Mouse (Mus musculus): Measurements from ENCODE around the gene Pkd1. TPM values are rescaled to one million over a fixed set of nuclear protein-coding genes. Genes with fewer than 3 reads are reported as not detected.
A peak's percentile ranks its signal among the peaks of the same experiment; 100 is the strongest.

The Pkd1 gene
- polyA plus RNA-seq, 1 experiment from 2014 or later: 26.3 TPM

DNA sequence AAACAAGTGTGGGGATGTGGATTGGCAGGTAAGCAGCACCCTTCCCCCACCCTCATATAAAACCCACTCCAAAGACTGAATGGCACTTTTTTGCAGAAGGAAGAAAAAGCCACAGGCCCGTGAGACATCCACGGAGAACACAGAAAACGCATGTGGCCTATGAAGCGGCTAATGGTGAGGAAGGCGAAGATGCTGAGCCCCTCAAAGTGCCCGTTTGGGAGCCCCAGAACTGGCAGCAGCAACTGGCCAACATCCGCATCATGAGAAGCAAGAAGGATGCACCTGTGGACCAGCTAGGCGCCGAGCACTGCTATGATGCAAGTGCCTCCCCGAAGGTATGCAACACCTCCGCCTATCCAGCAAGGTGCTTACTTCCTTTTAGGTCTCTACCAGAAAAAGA, 84.2 kb downstream of the Pkd1 start:
- no peak overlapping the region for H3K4me3 ChIP-seq (ENCODE audit: low read depth, low read length)
- no peaks in the 10 kb centered on the region for H3K9me3 ChIP-seq (ENCODE audit: low read length)
- no peaks in the 10 kb centered on the region for H3K27me3 ChIP-seq (replicated peaks; ENCODE audit: insufficient read depth, low read length)
- H3K9ac ChIP-seq (replicated peaks; ENCODE audit: low read depth): no peak overlapping the region
- peak overlapping the region; percentile 95; the same call in 1 of the 2 replicates for H3K4me2 ChIP-seq (replicated peaks; ENCODE audit: low read depth, low read length)
- peaks cover 40% of the 10 kb centered on the region for H3K4me1 ChIP-seq (ENCODE audit: insufficient read depth, low read depth, low read length)
- peaks cover 15% of the 10 kb centered on the region for H3K36me3 ChIP-seq (ENCODE audit: insufficient read depth, low read length)
- TF ChIP-seq CTCF (IDR thresholded peaks at IDR 0.05) (no peak), EP300 (IDR thresholded peaks at IDR 0.05) (no peak)
- DNase-seq (ENCODE audit: low spot score) (no peak), ATAC-seq (no peak)
- peak overlapping the region; percentile 97 for H3K27ac ChIP-seq (ENCODE audit: low read length)
- WGBS: 92% methylated on average over 11 of the region's 11 CpGs

DNA sequence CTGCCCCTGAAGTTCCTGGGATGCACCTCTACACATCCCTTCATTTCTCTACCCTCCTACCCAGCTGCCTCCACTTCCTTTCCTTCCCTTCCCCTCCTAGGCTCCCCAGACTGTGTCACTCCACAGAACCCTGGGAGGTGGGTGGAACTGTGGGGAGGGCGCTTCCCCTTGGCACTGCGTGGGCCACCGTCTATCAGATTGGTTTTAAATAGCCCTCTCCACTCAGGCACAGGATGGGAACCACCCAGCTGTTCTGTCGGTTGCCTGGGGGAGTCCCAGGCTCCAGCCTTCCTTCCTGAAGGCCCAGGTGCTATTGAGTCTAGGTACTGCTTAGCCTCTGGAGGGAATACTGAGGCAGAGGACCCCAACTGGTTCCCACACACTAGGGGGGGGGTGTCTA, 85.4 kb downstream of the Pkd1 start:
- Histone ChIP-seq H3K36me3 (ENCODE audit: insufficient read depth, low read length) (peaks cover 16% of the 10 kb centered on the region; the same call in 1 of the 2 replicates), H3K4me1 (ENCODE audit: insufficient read depth, low read depth, low read length) (peaks cover 45% of the 10 kb centered on the region)
- TF ChIP-seq EP300 (IDR thresholded peaks at IDR 0.05) (peak; percentile 48), CTCF (IDR thresholded peaks at IDR 0.05) (no peak)

DNA sequence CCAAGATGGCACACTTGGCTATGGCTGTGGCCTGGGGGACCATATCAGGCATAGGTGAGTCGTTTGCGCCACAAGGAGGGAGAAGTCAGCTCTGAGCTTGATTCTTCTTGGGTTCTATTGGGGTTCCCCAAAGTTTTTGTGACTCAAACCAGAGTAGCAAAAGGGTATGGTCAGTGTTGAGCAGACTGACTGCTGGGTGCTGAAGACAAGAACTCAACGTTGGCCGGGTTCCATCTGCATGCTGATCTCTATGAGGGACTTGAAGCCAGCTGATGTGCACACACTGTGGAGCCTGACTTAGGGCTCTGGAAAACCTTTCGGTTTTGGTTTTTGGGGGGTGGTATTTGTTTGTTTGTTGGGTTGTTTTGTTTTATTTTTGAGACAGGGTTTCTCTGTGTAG, 86.1 kb downstream of the Pkd1 start:
- peak overlapping the region; percentile 52; the same call in 1 of the 2 replicates for H3K27ac ChIP-seq (ENCODE audit: low read length)
- no peak overlapping the region for H3K9ac ChIP-seq (replicated peaks; ENCODE audit: low read depth)
- H3K9me3 ChIP-seq (ENCODE audit: low read length): no peaks in the 10 kb centered on the region
- ATAC-seq (no peak), DNase-seq (ENCODE audit: low spot score) (no peak)
- H3K27me3 ChIP-seq (replicated peaks; ENCODE audit: insufficient read depth, low read length): no peaks in the 10 kb centered on the region
- no peak overlapping the region for H3K4me2 ChIP-seq (replicated peaks; ENCODE audit: low read depth, low read length)
- H3K4me3 ChIP-seq (ENCODE audit: low read depth, low read length): no peak overlapping the region
- peaks cover 18% of the 10 kb centered on the region; the same call in 1 of the 2 replicates for H3K36me3 ChIP-seq (ENCODE audit: insufficient read depth, low read length)
- WGBS: 91% methylated on average over 5 of the region's 5 CpGs
- H3K4me1 ChIP-seq (ENCODE audit: insufficient read depth, low read depth, low read length): peaks cover 45% of the 10 kb centered on the region
- no peak; the same call in 1 of the 2 replicates for TF ChIP-seq EP300 (IDR thresholded peaks at IDR 0.05)
- TF ChIP-seq CTCF (IDR thresholded peaks at IDR 0.05): no peak

More for the DNA sequence above, 85.4 kb downstream of the Pkd1 start:
- H3K9me3 ChIP-seq (ENCODE audit: low read length): no peaks in the 10 kb centered on the region
- no peak overlapping the region for H3K9ac ChIP-seq (replicated peaks; ENCODE audit: low read depth)
- H3K27ac ChIP-seq (ENCODE audit: low read length): peak overlapping the region; percentile 52; the same call in 1 of the 2 replicates
- no peaks in the 10 kb centered on the region for H3K27me3 ChIP-seq (replicated peaks; ENCODE audit: insufficient read depth, low read length)
- ATAC-seq (peak; percentile 18), DNase-seq (ENCODE audit: low spot score) (peak; percentile 55)
- WGBS: 54% methylated on average over 4 of the region's 4 CpGs
- no peak overlapping the region for H3K4me3 ChIP-seq (ENCODE audit: low read depth, low read length)
- no peak overlapping the region for H3K4me2 ChIP-seq (replicated peaks; ENCODE audit: low read depth, low read length)

DNA sequence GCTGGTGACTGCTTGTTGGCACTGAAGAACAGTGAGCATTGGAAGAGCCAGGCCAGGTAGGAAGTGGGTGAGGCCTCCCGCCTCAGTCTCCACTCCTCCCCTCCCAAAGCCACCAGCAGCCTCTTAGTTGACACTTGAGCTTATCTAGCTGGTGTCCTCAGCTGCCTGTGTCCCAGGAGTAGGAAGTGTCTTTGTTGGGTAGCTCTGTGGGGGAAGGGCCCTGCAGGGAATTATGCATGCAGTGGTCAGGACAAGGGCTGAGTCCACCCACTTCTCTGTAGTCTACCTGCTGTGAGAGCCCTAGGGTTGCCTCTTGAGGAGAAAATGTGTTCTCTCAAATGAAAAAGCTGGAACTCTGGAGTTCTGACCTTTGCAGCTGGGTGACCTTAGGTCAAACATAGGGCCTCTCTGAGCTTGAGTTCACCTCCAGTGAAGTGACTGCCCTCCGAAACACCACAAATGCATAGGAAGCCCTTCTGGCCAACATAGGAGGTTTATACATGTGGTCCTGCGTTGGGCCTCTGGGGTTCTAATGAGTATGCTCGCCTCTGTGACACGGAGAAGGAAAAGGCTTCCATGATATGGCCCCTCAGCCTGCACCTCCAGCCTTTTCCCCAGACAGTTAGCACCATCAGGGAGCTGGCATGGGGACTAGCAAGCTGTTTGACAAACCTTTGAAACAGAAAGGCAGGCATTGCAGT, 87.3 kb downstream of the Pkd1 start:
- no peaks in the 10 kb centered on the region for H3K9me3 ChIP-seq (ENCODE audit: low read length)
- peak overlapping the region; percentile 52 for H3K27ac ChIP-seq (ENCODE audit: low read length)
- peaks cover 18% of the 10 kb centered on the region; the same call in 1 of the 2 replicates for H3K36me3 ChIP-seq (ENCODE audit: insufficient read depth, low read length)
- peak; percentile 36 for ATAC-seq
- H3K4me3 ChIP-seq (ENCODE audit: low read depth, low read length): no peak overlapping the region
- H3K27me3 ChIP-seq (replicated peaks; ENCODE audit: insufficient read depth, low read length): no peaks in the 10 kb centered on the region
- peak; percentile 75 for DNase-seq (ENCODE audit: low spot score)
- 48% methylated on average over 5 of the region's 5 CpGs for WGBS
- TF ChIP-seq EP300 (IDR thresholded peaks at IDR 0.05) (peak; percentile 22; the same call in 1 of the 2 replicates), CTCF (IDR thresholded peaks at IDR 0.05) (no peak)
- no peak overlapping the region for H3K4me2 ChIP-seq (replicated peaks; ENCODE audit: low read depth, low read length)
- H3K4me1 ChIP-seq (ENCODE audit: insufficient read depth, low read depth, low read length): peaks cover 42% of the 10 kb centered on the region
- H3K9ac ChIP-seq (replicated peaks; ENCODE audit: low read depth): no peak overlapping the region

DNA sequence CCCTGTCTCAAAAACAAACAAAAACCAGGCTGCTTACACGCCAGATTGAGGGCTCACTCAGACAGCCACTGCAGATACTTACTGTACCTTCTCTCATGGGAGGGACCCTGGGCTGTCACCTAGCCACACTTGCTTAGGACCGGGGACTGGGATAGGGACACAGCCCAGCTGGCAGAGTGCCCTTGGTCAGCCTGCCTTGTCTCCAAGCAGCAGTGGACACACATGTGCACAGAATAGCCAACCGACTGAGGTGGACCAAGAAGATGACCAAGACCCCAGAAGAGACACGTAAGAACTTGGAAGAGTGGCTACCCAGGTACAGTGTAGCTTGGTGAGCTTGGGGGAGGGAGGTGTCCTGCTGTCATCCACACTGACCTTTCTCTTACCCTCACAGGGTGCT, 88.6 kb downstream of the Pkd1 start:
- no peak for DNase-seq (ENCODE audit: low spot score)
- H3K9me3 ChIP-seq (ENCODE audit: low read length): no peaks in the 10 kb centered on the region
- H3K27me3 ChIP-seq (replicated peaks; ENCODE audit: insufficient read depth, low read length): no peaks in the 10 kb centered on the region
- H3K4me2 ChIP-seq (replicated peaks; ENCODE audit: low read depth, low read length): no peak overlapping the region
- H3K4me3 ChIP-seq (ENCODE audit: low read depth, low read length): no peak overlapping the region
- ATAC-seq: no peak
- WGBS: 69% methylated on average over 4 of the region's 4 CpGs
- TF ChIP-seq EP300 (IDR thresholded peaks at IDR 0.05) (no peak), CTCF (IDR thresholded peaks at IDR 0.05) (no peak)
- H3K4me1 ChIP-seq (ENCODE audit: insufficient read depth, low read depth, low read length): peaks cover 38% of the 10 kb centered on the region
- peaks cover 22% of the 10 kb centered on the region for H3K36me3 ChIP-seq (ENCODE audit: insufficient read depth, low read length)
- peak overlapping the region; percentile 85 for H3K27ac ChIP-seq (ENCODE audit: low read length)
- H3K9ac ChIP-seq (replicated peaks; ENCODE audit: low read depth): no peak overlapping the region

DNA sequence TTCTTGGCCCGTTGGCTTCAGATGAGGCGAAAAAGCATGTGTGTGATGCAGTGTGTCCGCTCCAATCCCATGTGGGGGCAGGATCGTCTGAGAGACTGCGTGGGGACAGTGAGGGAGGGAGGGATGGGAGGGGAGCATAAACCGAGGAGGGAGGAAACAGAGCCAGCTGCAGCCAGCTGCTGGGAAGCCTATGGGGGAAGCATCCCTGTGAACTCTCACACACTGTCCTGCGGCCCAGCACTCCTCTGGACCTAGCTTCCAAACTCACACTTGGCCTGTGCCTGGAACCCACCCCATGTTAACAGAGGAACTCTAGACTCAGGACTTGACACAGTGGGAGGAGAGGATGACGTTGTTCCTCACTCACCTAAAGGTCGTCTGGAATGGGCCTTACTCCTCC, 89.2 kb downstream of the Pkd1 start:
- no peak overlapping the region; the same call in 1 of the 2 replicates for H3K9ac ChIP-seq (replicated peaks; ENCODE audit: low read depth)
- peak; percentile 80 for ATAC-seq
- 52% methylated on average over 9 of the region's 9 CpGs for WGBS
- H3K4me2 ChIP-seq (replicated peaks; ENCODE audit: low read depth, low read length): no peak overlapping the region
- H3K9me3 ChIP-seq (ENCODE audit: low read length): no peaks in the 10 kb centered on the region
- peak; percentile 92 for DNase-seq (ENCODE audit: low spot score)
- peaks cover 22% of the 10 kb centered on the region for H3K36me3 ChIP-seq (ENCODE audit: insufficient read depth, low read length)
- no peak for TF ChIP-seq CTCF (IDR thresholded peaks at IDR 0.05)
- peak; percentile 57; the same call in 1 of the 2 replicates for TF ChIP-seq EP300 (IDR thresholded peaks at IDR 0.05)
- no peaks in the 10 kb centered on the region for H3K27me3 ChIP-seq (replicated peaks; ENCODE audit: insufficient read depth, low read length)
- H3K27ac ChIP-seq (ENCODE audit: low read length): peak overlapping the region; percentile 85
- peaks cover 38% of the 10 kb centered on the region for H3K4me1 ChIP-seq (ENCODE audit: insufficient read depth, low read depth, low read length)
- no peak overlapping the region for H3K4me3 ChIP-seq (ENCODE audit: low read depth, low read length)
